Mouse (Mus musculus) CH12.LX (cell line): ENCODE data around the gene Gm9803. TPM values are rescaled to one million over a fixed set of nuclear protein-coding genes. Genes with fewer than 3 reads are reported as not detected.

Source experiments
- DNase-seq: peaks from one replicate; pipeline ENCODE4 v3.0.0-alpha.2; 2013; ENCODE audit errors: extremely low read depth
- H3K27ac ChIP-seq: 2 replicates; pipeline ENCODE4 v1.5.1; 2012; ENCODE audit warnings: low read depth, mild to moderate bottlenecking, control low read depth, moderate library complexity; ENCODE audit not compliant: insufficient read depth
- H3K27me3 ChIP-seq: replicated peaks from 2 replicates; pipeline ENCODE3; 2012; ENCODE audit warnings: inconsistent platforms
- H3K36me3 ChIP-seq, 2 experiments: replicated peaks in 1 of 2; 2 replicates each; pipeline versions ENCODE3 to v1.6.1; 2012; ENCODE audit warnings: inconsistent platforms in 1 of 2, low read length in 1 of 2, mild to moderate bottlenecking in 1 of 2, mixed read lengths in 1 of 2, moderate library complexity in 1 of 2; ENCODE audit not compliant: control insufficient read depth in 1 of 2, insufficient read depth in 1 of 2
- H3K4me1 ChIP-seq, 2 experiments: 2 replicates each; pipeline ENCODE4 v1.6.1; 2012; ENCODE audit warnings: inconsistent platforms in 1 of 2, moderate library complexity in 1 of 2; ENCODE audit not compliant: insufficient read depth in 2 of 2, control insufficient read depth in 1 of 2
- H3K4me2 ChIP-seq: 2 replicates; pipeline ENCODE4 v1.6.1; 2012; ENCODE audit warnings: low read depth, mild to moderate bottlenecking, control low read depth; ENCODE audit not compliant: poor library complexity, insufficient read depth, severe bottlenecking
- H3K4me3 ChIP-seq, 3 experiments: fragments of 150-350 bp in 1 of 3; sonication (generic) in 1 of 3; replicated peaks in 1 of 3; 2 replicates each; pipeline versions ENCODE3 to v1.5.1; 2011 to 2012; ENCODE audit warnings: low read depth in 2 of 3, low read length in 2 of 3, mild to moderate bottlenecking in 2 of 3, moderate library complexity in 2 of 3, control low read depth in 1 of 3, improper control_type of control experiment in 1 of 3, inconsistent platforms in 1 of 3, mixed read lengths in 1 of 3; ENCODE audit not compliant: poor library complexity in 1 of 3
- H3K79me2 ChIP-seq: replicated peaks from 2 replicates; pipeline ENCODE4 v1.6.1; 2012; ENCODE audit warnings: mild to moderate bottlenecking, moderate library complexity; ENCODE audit not compliant: control insufficient read depth, poor library complexity, insufficient read depth, severe bottlenecking; ENCODE audit errors: extremely low read depth
- H3K9ac ChIP-seq: 2 replicates; pipeline ENCODE4 v1.6.1; 2012; ENCODE audit warnings: low read depth, mild to moderate bottlenecking, control low read depth, moderate library complexity; ENCODE audit not compliant: insufficient read depth
- H3K9me3 ChIP-seq: replicated peaks from 2 replicates; pipeline ENCODE3; 2012; ENCODE audit warnings: low read length, inconsistent platforms, mixed read lengths
- CTCF ChIP-seq, 2 experiments: IDR thresholded peaks in 1 of 2; conservative IDR thresholded peaks in 1 of 2; 2 replicates each; pipeline ENCODE4 v1.5.1; 2011 to 2012; ENCODE audit warnings: low read depth in 2 of 2, low read length in 2 of 2, improper control_type of control experiment in 1 of 2, inconsistent platforms in 1 of 2, mild to moderate bottlenecking in 1 of 2, moderate library complexity in 1 of 2
- ELF1 ChIP-seq: IDR thresholded peaks from 2 replicates; pipeline ENCODE4 v1.6.1; 2014; ENCODE audit warnings: low read depth, mild to moderate bottlenecking, inconsistent platforms, low read length, improper control_type of control experiment
- GABPA ChIP-seq: IDR thresholded peaks from 2 replicates; pipeline ENCODE4 v1.6.1; 2012; ENCODE audit warnings: low read depth, low read length, improper control_type of control experiment, inconsistent platforms; ENCODE audit not compliant: insufficient replicate concordance
- JUND ChIP-seq: conservative IDR thresholded peaks from 2 replicates; pipeline ENCODE4 v1.6.1; 2011; ENCODE audit warnings: low read depth, low read length, improper control_type of control experiment
- MEF2A ChIP-seq: IDR thresholded peaks from 2 replicates; pipeline ENCODE4 v1.6.1; 2014; ENCODE audit warnings: low read depth, mild to moderate bottlenecking, inconsistent platforms, low read length, improper control_type of control experiment, borderline replicate concordance
- NRF1 ChIP-seq: IDR thresholded peaks from 2 replicates; pipeline ENCODE4 v1.6.1; 2014; ENCODE audit warnings: low read depth, mild to moderate bottlenecking, inconsistent platforms, low read length, improper control_type of control experiment, moderate library complexity
- SMC3 ChIP-seq: IDR thresholded peaks from 2 replicates; pipeline ENCODE4 v1.6.1; 2011; ENCODE audit warnings: low read depth, low read length, improper control_type of control experiment
- dilution Hi-C: fragments of 300-500 bp; cut with MboI; formaldehyde crosslinking; loops from 2 replicates; pipeline ENCODE4 v1.14.3; 2020; ENCODE audit warnings: low sequenced_read_pairs; ENCODE audit not compliant: extremely low pct_unique_long_range_greater_than_20kb, extremely low pct_ligation_motif_present
- in situ Hi-C: fragments of 300-500 bp; cut with MboI; formaldehyde crosslinking; loops from 3 replicates; pipeline ENCODE4 v1.14.3; 2019; ENCODE audit warnings: low sequenced_read_pairs, low pct_ligation_motif_present, low pct_unique_long_range_greater_than_20kb, mixed read lengths
- polyA plus RNA-seq: library from polyadenylated mRNA; unstranded; fragments of >175 nt; gene quantifications from 2 replicates; pipeline ENCODE4 v1.2.1, GENCODE M21; 2012; ENCODE audit warnings: low read depth; ENCODE audit not compliant: insufficient read length
- total RNA-seq, 2 experiments: library from RNA; depleted of rRNA; stranded (reverse); fragments of 300-350 nt in 1 of 2; fragments of >200 nt in 1 of 2; gene quantifications; 2 replicates each; pipeline ENCODE4 v1.2.3; 2012 to 2014

The Gm9803 gene
- total and polyA plus RNA-seq, 3 experiments: 23.2 to 120 (median 99.7) TPM

DNA sequence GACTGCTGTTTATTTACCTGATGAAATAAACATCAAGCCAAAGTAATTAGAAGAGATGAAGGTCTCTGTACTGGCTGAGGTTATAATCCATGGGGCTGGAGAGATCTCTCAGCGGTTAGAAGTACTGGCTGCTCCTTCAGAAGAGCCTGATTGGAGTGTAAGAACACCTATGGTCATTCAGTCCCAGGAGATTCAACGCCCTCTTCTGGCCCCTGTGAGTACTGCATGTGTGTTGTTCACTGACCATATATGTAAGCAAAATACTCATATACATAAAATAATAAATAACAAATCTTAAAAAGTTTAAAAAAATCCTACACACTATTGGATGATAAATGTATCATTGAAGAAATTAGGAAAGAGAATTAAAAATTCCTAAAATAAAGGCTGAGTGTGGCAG is 36.9 kb downstream of the Gm9803 start:
- no peak for DNase-seq
- dilution Hi-C loops: no loop called here
- no peak overlapping the region for H3K4me3 ChIP-seq
- H3K36me3 ChIP-seq: no peaks in the 10 kb centered on the region
- no peaks in the 10 kb centered on the region for H3K79me2 ChIP-seq
- no peak overlapping the region for H3K27ac ChIP-seq
- peaks cover 9 to 14% of the 10 kb centered on the region in 2 experiments; a peak in 3 of 4 replicates for H3K4me1 ChIP-seq
- H3K9me3 ChIP-seq: peaks cover 6% of the 10 kb centered on the region
- TF ChIP-seq JUND: no peak
- TF ChIP-seq GABPA: no peak
- no peak for TF ChIP-seq ELF1
- TF ChIP-seq CTCF (conservative IDR thresholded peaks at IDR 0.05 in 1 of 2, IDR thresholded peaks at IDR 0.05 in 1 of 2; ENCODE audit: low read depth in 2 of 2, low read length in 2 of 2): peak; percentile 34 to 37; a peak in 2 of 4 replicates
- TF ChIP-seq SMC3: 0 out of 2 replicates have a peak, but pooled peaks have one; percentile 6
- H3K27me3 ChIP-seq: no peaks in the 10 kb centered on the region
- in situ Hi-C loops: loop anchor here (25.0 kb wide), 1 partner anchor 627 kb away; no protein-coding TSS in a partner anchor
- H3K9ac ChIP-seq: no peak overlapping the region
- no peak overlapping the region for H3K4me2 ChIP-seq

GRCm38 (mm10) chr10:43561311-43561710 is 37.4 kb downstream of the Gm9803 start:
- H3K4me2 ChIP-seq: no peak overlapping the region
- no peaks in the 10 kb centered on the region for H3K27me3 ChIP-seq
- dilution Hi-C loops: no loop called here
- peaks cover 6% of the 10 kb centered on the region for H3K9me3 ChIP-seq
- H3K79me2 ChIP-seq: no peaks in the 10 kb centered on the region
- H3K9ac ChIP-seq: no peak overlapping the region
- no peaks in the 10 kb centered on the region for H3K36me3 ChIP-seq
- in situ Hi-C loops: loop anchor here (25.0 kb wide), 1 partner anchor 626 kb away; no protein-coding TSS in a partner anchor
- no peak overlapping the region for H3K27ac ChIP-seq
- TF ChIP-seq MEF2A (no peak), CTCF (conservative IDR thresholded peaks at IDR 0.05 in 1 of 2, IDR thresholded peaks at IDR 0.05 in 1 of 2; ENCODE audit: low read depth in 2 of 2, low read length in 2 of 2) (peak in 1 of 2 experiments; percentile 4; a peak in 1 of 4 replicates), NRF1 (no peak)
- TF ChIP-seq, all 38 proteins: peak for 1
- Histone ChIP-seq H3K4me1 (peaks cover 9 to 14% of the 10 kb centered on the region in 2 experiments; a peak in 3 of 4 replicates), H3K4me3 (no peak overlapping the region)
- DNase-seq: no peak

Other genes starting within 250 kb of the Gm9803 start
- 8.7 and 11.8 TPM in 2 replicates for gene Bend3, start 45.3 kb upstream of the Gm9803 start, total RNA-seq (2012; rRNA removed)
- gene Bend3, start 45.3 kb upstream of the Gm9803 start, total RNA-seq (2014; rRNA removed): 6.5 and 7.4 TPM in 2 replicates
- 14.8 and 18.9 TPM in 2 replicates for gene Bend3, start 45.3 kb upstream of the Gm9803 start, polyA plus RNA-seq
- 33.0 and 34.2 TPM in 2 replicates for gene 1700021F05Rik, start 16.9 kb downstream of the Gm9803 start, total RNA-seq (2012; rRNA removed)
- gene 1700021F05Rik, start 16.9 kb downstream of the Gm9803 start, total RNA-seq (2014; rRNA removed): 50.0 and 53.0 TPM in 2 replicates
- 70.3 and 99.0 TPM in 2 replicates for gene 1700021F05Rik, start 16.9 kb downstream of the Gm9803 start, polyA plus RNA-seq
- gene Cd24a, start 54.2 kb downstream of the Gm9803 start, total RNA-seq (2012; rRNA removed): 469 and 899 TPM in 2 replicates
- 2,721 and 2,766 TPM in 2 replicates for gene Cd24a, start 54.2 kb downstream of the Gm9803 start, total RNA-seq (2014; rRNA removed)
- 1,820 and 2,120 TPM in 2 replicates for gene Cd24a, start 54.2 kb downstream of the Gm9803 start, polyA plus RNA-seq